Mouse (Mus musculus): ENCODE data around the gene Nxf1.

Nxf1 gene

GRCm38 (mm10) chr19:8818801-8819595 is 62.1 kb downstream of the Nxf1 start, which contains the start of gene Ttc9c:
Gene Ttc9c (minus strand): TSS chr19:8819333.
- DNase-seq (ENCODE audit: low spot score in 2 of 2) = peak; percentile 98 to 99

- peak; percentile 99 for DNase-seq (ENCODE audit: low spot score in 2 of 2)
These were observed 62.9 kb downstream of the Nxf1 start, which contains the start of gene Hnrnpul2 for GRCm38 (mm10) chr19:8819596-8820423. Gene Hnrnpul2 (plus strand): TSS chr19:8820010.

Data from heart, adult 9 months (tissue).